Mouse (Mus musculus) heart, postnatal 4 days (tissue): ENCODE data around the gene Siglec1. TPM values are rescaled to one million over a fixed set of nuclear protein-coding genes. Genes with fewer than 3 reads are reported as not detected.

Experiments used
- DNase-seq: peaks from one replicate; pipeline ENCODE4 v3.0.0; 2021
- total RNA-seq, 2 experiments: library from RNA; stranded (reverse); gene quantifications; 2 replicates each; pipeline ENCODE4 v1.2.3; 2021

Gene Siglec1
- total RNA-seq, result under 1 TPM; 0.52 to 0.79 TPM

- no peak for DNase-seq
Measured at GRCm38 (mm10) chr2:131086667-131087390, at the start of gene Siglec1. Siglec1 (minus strand) TSS chr2:131086765.

DNA sequence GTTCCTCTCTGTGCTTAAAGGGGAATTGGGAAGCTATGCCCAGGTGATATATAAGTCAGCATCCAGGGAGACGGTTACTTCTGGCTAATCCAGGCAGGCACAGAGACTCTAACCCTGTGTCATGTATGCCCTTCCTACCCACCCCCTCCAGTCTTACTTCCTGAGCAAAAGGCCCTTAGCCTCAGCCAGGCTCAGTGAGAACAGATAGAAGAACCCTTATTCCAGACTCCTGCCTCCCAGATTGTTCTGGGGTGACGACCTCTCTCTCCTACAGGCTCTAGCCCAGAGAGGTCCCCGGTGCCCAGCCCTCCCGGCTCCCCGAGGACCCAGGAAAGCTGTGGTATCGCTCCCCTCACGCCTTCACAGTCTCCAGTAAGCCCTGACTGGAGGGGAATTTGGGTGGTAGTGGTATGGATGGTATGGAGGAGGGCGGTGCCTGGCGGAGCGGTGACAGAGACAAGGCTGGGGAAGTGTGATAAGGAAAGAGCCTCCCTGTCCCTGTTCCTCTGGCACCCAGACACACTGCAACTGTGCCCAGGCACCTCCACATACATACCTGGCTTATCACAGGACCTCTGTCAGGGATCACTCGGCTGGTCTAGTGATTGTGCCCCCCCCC lies 49.1 kb upstream of the Siglec1 start:
- peak; percentile 9 for DNase-seq

DNA sequence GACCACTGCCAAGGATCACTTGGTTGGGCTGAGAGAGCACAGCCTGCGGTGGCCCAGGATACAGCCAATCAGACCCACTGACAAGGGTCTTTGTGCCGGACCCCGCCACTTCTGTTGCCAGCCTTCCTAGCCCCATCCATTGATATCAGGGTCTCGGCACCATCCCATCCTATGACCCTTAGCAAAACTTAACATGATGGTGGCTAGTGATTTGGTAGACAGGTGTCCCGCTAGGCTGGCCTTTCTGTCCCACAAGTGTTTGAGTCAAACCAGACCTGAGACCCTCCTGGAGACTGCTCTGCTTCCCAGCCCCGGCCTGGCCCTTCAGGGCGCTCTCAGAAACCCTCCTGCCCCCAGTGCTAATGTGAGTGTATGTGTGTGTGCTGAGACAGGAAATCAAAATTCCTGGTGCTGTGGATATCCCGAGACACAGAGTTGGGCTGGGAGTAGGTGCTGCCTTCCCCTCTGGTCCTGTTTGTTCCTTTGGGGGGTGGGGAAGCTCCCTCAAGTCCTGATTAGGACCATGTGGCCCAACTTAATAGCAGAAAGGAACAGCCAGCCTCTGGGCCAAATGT lies 48.3 kb upstream of the Siglec1 start:
- peak; percentile 12 for DNase-seq

GRCm38 (mm10) chr2:131134381-131134780 lies 47.8 kb upstream of the Siglec1 start:
- peak; percentile 62 for DNase-seq

GRCm38 (mm10) chr2:131132930-131133547 lies 46.5 kb upstream of the Siglec1 start, which contains the start of gene Gm11037:
Gm11037 (plus strand) TSS chr2:131133497.
- DNase-seq, result no peak

- no peak for DNase-seq
Measured at GRCm38 (mm10) chr2:131132111-131132888, 45.7 kb upstream of the Siglec1 start.

DNA sequence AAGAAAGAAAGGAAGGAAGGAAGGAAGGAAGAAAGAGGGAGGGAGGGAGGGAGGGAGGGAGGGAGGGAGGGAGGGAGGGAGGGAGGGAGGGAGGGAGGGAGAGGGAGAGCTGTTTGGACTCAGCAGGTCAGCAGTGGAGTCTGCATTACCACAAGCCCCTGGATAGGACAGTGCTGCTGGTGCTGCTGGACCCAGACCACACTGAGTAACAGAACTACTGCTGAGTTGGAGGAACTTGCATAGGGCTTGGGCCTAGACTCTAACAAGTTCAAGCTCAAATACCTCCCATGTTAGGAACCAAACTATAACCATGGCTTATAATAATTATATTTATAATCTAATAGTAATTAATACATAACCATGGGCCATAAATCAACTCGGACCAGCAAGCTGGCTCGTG lies 44.3 kb upstream of the Siglec1 start:
- no peak for DNase-seq

DNA sequence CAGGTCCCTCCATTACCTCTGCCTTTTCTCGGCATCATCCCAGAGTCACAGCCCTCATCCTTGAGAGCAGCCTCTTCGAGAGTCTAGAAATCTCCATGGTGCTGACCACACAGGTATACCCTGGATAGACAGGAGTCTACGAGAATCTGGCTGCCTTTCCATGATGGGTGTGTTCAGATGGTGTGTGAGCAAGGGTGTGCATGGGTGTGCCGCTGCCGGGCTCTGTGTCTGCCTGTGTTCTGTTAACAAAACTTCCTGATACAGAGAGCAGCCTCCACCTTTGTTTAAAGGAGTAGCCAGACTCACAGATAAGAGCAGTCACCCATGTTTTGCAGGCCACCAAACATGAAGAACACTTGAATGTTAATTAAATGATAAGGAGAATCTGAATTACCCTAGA lies 43.3 kb upstream of the Siglec1 start:
- peak; percentile 15 for DNase-seq

DNA sequence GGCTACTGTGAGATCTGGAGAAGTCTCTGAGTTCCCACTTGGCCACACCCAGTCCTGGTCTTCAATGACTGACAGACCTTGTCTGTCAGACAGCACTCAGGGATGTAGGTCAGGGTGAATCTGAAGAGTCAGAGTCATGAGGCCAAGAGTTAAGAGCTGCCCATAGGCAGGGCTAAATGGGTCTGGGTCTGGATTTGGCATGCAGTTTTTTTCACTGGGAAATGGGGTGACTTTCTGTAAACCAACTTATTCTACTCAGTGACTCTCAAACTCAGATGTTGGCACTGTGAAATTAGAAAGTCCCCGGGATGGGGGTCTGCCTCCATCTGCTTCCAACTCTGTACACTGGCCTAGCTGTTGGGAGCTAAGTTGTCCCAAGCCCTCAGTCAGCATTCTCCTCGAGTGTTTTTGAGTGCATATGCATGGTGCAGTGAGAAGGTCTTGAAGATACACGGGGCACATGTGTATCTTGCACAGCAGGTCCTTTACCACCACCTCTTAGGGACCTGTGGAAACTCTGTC lies 42.1 kb upstream of the Siglec1 start:
- DNase-seq, result no peak

DNA sequence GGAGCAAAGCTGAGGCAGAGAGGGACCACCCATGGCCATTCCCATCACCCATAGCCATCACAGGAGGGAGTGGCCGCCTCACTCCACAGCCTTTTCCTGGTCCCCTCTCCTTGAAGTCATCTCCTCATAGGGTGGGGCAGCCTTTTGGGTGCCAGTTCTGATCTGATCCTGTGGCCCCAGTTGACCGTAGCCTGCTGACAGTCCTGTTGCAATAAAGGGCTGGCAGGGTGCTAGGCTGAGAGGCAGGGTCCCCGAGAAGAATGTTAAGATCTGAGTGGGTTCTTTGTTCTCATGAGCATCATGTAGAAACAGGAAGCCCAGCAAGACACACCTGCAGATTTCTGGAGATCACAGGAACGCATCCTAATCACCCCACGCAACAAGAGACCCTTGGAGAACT lies 41.6 kb upstream of the Siglec1 start:
- DNase-seq, result peak; percentile 24

- peak; percentile 79 for DNase-seq
Measured at GRCm38 (mm10) chr2:131127161-131127730, 40.7 kb upstream of the Siglec1 start, which contains the start of gene Hspa12b. Hspa12b (plus strand) TSS chr2:131127280.

DNA sequence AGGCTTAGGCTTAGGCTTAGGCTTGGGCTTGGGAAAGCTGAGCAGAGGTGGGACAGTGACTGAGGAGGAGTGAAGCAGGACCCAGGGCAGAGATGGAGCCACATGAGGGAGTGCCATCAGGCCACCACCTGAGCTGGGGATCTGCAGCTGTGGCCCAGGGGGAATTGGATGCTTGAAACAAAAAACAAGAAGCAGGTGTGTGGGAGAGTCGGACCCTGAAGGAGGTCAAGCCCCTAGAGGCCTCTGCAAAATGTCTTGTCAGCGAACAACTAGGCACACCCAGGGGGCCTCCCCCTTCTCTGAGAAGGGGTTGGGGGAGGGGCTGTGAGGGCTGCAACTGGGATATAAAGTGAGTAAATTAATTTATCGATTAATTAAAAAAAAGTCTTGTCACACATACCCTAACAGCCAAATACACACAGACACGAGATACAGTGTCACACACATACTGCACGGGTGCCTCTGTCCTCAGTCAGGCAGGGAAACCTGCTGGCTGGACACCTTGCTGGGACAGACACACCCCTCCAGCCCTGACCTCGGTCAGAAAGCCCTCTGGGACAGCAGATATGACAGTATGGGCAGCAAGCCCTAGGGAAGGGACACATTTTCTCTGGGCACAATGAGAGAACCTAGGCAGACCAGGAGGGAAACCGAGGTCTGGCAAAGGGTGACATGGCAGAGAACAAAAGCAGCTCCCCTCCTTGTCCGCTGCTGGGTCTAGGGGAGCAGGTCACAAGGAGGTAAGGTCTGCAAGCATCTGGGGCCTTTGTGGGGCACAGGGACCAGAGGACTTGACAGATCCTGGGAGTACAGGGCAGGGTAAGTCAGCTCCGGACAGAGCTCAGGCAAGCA lies 39.6 kb upstream of the Siglec1 start:
- DNase-seq, result no peak

DNA sequence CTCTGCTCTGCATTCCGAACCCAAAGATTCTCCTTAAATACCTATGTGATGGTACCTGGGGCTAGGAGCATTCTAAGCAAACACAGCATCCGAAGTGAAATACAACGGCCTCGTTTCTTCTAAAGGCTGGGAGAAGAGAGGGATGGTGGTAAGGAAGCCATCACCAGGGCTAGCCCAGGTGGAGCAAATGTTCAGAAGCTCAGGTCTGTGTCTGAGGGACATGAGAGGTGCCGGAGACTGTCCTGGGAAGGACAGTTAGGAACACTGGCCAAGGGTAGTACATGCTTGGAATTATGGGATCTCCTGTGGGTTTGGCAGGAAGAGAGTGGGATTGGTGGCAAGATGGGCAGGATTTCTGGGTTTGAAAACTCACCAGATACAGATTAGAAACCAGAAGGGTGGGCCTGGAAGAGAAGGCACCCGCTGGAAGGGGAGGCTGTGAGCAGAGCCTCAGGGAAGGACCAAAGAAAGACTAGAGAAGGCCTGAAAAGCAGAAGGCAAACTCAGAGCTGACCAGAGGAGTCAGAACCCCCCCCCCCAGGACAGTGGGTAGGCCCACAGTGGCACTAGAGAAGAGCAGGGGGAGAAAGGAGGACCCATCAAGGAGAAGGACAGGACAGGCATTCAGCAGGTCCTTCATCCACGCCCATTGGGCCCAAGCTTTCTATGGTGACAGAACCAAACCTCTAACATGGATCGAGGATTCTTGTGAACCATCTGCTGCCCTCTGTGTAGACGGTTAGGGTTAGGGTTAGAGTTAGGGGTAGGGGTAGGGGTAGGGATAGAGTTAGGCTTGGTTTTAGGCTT lies 38.8 kb upstream of the Siglec1 start:
- no peak for DNase-seq

DNA sequence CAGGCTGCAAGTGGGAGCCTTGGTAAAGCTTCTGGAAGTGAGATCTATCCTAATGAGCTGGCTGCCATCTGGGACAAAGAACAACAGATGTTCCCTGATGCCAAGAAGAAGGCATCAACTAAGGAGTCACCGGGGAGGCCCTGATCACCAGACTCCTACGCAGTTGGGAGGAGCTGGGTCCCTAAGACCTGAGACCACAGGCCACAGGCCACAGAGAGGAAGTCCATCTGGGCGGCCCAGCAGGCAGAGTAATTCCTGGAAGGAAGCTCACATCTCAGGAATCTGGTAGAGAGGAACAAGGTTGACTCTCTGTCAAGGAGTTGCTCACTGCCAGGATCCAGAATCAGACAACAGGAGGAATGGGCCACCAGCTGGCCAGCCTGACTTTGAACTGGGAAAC lies 37.6 kb upstream of the Siglec1 start:
- DNase-seq, result peak; percentile 50

- no peak for DNase-seq
Measured at GRCm38 (mm10) chr2:131118968-131119574, 32.5 kb upstream of the Siglec1 start.

DNA sequence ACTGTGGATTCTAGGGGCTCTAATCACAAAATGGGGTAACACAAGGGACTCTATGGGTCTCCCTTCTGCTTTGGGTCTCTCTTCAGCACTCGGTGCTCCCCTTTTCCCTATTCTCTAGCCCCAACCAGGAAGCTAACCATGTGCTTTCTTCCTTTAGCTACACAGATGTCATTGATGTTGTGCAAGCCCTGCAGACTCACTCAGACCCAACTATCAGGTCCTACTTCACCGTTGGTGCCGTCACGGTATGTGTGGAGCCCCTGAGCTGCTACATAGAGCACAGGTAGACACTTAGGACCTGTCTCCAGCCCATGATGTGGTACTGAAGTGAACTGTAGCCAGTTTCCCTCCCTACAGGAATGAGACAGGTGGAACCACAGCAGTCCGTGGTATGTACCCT lies 19.4 kb upstream of the Siglec1 start:
- DNase-seq, result peak; percentile 3

DNA sequence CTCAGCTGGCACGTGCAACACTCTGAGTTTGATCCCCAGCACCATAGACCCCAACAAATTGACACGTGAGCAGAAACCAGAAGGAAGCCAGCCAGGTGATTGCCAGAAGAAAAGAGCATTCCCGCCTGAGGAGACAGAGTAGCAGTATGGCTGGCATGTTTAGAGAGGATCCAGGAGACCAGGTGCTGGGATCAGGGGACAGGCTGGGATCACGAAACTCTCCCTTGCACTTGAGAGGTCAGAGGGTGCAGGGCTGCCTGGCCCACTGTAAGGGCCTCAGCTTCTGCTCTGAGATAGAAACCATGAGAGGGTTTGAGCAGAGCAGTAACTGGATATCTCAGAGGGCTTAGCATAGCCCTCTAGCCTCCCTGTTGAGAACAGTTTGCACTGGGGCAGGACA lies 18.5 kb upstream of the Siglec1 start:
- DNase-seq, result peak; percentile 2

DNA sequence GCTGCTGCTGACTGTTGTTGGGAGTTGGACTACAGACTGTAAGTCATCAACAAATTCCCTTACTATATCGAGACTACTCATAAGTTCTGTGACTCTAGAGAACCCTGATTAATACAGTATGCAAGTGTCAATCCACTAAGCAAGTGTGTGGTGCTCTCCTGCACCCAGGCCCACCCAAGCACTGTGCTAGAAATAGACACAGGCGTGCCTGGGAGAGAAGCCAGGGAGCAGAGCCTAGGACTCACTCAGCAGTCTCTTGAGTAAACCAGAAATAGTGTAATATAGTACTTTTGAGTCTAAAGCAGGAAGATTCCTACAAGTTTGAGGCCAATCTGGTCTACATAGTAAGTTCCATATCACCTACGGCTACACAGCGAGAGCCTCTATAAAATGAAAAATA lies 17.5 kb upstream of the Siglec1 start:
- peak; percentile 53 for DNase-seq

GRCm38 (mm10) chr2:131101530-131101929 lies 15.0 kb upstream of the Siglec1 start:
- no peak for DNase-seq

- peak; percentile 2 for DNase-seq
Measured at GRCm38 (mm10) chr2:131097087-131097486, 10.5 kb upstream of the Siglec1 start.
